Mouse (Mus musculus) mouse embryonic stem cell (cell line): ENCODE data around the gene Glt8d1.

ENCODE experiments used
- in situ Hi-C, 2 experiments: fragments of 300-500 bp; cut with MboI; formaldehyde crosslinking; loops; 1 replicate in 1 of 2; 3 replicates in 1 of 2; pipeline ENCODE4 v1.14.3; 2019 to 2020; ENCODE audit warnings: low sequenced_read_pairs in 2 of 2, low pct_unique_long_range_greater_than_20kb in 1 of 2, mixed read lengths in 1 of 2; ENCODE audit not compliant: unreplicated experiment in 1 of 2

Gene Glt8d1

DNA sequence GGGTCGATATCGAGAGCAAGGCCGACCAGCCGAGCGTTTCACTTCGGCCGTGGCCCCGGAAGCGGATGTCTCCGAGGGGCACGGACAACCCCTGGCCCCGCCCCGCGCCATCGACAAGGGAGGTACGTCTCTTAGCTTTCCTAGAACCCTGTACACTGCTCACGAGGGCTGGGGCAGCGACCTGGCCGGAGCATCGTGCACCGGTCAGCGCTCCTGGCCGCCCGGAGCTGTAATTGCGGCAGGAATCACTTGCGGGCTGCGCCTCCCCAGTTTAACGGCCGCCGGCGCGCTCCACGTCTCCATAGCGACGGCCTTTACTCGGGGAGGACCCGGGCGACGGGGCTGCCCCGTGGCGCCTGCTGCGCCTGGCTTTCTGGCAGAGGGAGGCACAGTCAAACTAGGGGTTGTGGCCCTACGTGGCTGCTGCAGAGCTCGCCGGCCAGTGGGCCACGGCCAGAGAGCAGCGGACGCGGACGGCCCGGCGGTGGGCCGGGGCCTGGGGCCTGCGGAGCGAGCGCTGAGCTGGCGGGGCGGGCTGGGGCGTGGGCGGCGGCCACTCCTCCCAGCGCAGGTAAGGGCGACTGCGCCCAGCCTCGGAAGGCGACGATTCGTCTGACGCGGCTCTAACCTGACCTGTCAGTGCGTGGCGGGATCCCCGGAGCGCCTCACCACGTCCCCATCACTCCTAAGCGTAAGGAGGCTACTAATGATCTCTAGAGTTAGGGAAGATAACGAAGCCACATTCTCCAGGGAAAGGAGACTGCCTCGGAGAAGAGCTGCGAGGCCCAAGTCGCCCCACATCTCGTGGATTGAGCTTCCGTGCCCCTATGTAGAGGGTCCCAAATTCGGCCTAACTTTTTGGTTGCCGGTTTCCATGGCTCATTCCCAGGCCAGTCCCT, at the start of gene Glt8d1, which contains the start of gene Spcs1:
TSS of gene Glt8d1 (plus strand) at position 94 of the 899 bp plus-strand sequence.
TSS of gene Spcs1 (minus strand) at position 366 of the 899 bp plus-strand sequence.
- in situ Hi-C loops = no loop called here

DNA sequence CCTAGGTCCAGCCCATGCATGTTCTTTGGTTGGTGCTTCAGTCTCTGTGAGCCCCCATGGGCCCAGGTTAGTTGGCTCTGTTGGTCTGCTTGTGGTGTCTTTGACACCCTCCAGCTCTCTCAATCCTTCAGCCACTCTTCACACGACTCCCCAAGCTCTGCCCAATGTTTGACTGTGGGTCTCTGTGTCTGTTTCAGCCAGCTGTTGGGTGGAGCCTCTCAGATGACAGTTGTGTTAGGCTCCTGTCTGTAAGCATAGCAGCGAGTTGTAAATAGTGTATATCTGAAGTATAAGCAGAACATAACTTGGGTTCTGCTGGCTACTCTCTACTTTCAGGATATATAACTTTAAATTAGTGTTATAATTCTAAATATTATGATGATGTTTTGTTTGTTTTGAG, 42.7 kb upstream of the Glt8d1 start:
- in situ Hi-C loops = no loop called here

DNA sequence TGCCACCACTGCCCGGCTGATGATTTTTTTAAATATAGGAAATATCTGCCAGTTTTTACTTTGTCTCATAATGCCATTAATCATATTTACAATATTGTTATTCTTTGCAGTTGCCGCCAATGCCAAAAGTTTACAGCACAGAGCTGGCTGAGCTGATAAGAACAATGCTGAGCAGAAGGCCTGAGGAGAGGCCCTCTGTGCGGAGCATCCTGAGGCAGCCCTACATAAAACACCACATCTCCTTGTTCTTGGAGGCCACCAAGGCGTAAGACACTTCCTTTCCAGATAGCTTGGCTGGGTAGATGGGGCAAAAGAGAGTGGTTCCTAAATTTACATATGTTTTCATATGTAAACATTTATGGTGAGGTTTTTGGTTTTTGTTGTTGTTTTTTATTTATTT, 42.2 kb upstream of the Glt8d1 start:
- in situ Hi-C loops = no loop called here

DNA sequence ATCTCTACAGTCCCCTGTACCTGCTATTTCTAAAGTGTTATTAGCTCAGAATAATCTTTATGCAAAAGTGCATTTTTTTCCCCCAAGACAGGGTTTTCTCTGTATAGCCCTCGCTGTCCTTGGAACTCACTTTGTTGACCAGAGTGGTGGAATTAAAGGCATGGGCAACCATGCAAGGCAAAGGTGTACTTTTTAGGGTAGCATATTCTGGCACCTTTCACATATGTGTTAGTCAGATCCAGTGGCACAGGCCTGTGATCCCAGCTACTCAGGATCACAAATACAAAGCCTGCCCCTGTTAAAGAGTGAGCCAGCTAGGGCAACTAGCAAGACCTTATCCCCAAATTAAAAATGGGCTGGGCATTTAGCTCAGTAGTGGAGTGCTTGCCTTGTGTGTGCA, 40.8 kb upstream of the Glt8d1 start:
- in situ Hi-C loops = no loop called here

DNA sequence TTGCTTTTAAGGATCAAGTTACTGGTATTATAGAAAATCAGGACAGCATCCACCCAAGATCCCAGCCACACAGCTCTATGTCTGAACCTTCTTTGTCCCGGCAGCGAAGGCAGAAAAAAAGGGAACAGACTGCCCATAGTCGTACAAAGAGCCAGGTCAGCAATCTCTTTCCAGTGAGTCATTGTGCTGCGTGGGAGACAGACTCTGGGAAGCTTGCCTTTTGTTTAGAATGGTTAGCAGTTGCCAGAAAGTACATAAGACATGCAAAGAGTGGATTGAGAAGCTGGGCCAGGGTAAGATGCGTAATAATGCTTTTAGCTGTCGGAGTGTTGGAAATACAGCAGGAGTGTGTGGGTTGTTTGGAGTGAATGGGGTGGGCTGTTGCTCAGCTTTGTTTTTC, 27.0 kb upstream of the Glt8d1 start:
- in situ Hi-C loops = no loop called here

DNA sequence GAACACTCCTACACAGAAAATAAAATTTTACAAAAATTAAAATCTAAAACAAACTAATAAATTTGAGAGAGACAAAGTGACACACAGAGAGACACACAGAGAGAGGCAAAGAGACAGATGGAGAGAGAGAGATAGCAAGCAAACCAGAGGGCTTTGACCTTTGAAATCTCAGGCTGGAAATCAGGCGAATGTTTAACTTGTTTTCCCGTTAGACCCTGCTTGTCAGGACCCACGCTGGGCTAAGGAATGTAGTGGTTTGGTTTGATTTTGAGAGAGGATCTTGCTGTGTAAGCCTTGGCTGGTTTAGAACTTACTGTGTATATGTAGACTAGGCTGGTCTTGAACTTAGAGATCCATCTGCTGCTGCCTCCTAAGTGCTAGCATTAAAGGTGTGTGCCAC, 25.0 kb upstream of the Glt8d1 start:
- in situ Hi-C loops = no loop called here

DNA sequence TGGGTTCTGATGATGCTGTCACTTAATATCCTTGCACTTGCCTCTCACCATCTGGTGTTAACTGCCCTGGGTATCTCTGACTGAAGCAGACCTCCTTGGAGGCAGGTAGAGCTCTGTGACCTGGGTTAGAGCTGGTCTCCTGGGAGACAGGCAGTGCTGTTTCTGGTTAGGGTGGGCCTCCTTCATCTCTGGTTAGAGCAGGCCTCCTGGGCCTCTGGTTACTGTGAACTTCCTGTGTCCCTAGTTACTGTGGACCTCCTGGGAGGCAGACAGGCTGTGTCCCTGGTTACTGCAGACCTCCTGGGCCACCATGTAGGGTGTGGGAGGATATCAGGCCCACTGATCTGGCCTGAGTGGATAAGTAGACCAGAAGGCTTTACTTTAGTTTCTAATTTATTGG, 4.8 kb upstream of the Glt8d1 start:
- in situ Hi-C loops = no loop called here

DNA sequence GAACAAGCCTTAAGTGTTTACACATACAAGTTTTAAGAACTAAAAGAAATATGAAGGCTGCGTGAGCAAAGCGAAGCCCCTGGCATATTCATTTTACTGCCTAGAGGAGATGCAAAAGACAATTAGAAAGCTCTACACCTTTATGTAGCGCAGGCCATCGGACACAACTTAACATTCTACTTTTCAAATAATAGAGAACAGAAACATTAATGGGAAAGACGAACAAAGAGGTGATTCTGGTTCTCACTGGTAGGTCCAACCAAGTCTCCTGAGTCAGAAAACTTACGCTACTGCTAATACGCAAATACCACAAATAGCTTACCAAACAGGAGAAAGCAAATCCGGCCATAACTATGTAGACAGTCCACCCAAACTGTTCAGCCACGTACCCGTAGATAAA, 844 bp upstream of the Glt8d1 start:
- in situ Hi-C loops = no loop called here

DNA sequence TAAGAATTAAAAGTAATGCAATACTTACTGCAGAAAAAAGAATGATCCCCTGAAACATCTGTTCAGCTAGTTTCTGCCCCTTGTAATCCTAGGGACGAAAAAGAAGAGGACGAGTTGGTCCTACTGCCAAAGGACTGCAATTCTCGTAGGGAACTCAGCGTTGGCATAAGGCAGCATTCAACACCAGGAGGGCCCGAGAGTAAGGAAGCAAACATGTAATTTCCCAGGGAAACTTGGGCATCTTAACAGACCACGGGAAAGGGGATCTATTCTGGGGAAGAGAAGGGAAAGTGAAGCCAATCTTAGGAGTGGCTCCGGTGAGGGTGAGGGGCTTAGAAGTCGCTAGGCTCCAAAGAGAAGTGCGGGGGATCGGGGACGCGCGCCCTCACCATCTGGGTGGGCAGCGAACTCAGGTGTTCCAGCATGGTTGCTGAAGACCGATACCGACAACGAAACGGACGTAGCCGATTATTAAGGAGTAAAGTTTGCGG, 339 bp upstream of the Glt8d1 start:
- in situ Hi-C loops = no loop called here

DNA sequence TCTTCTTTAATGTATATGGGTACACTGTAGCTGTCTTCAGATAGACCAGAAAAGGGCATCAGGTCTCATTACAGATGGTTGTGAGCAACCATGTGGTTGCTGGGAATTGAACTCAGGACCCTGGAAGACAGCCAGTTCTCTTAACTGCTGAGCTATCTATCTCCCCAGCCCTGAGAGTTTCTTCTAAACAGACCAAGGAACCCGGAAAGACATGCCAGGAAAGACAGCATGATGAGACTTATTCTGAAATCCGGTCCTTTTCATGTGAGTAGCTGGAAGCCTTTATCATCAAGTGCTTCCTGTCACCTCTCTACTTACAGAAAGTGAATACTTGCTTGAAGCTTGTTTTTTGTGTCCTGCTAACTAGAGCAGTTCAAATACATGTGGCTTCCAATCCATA, 3.3 kb downstream of the Glt8d1 start:
- in situ Hi-C loops = no loop called here

DNA sequence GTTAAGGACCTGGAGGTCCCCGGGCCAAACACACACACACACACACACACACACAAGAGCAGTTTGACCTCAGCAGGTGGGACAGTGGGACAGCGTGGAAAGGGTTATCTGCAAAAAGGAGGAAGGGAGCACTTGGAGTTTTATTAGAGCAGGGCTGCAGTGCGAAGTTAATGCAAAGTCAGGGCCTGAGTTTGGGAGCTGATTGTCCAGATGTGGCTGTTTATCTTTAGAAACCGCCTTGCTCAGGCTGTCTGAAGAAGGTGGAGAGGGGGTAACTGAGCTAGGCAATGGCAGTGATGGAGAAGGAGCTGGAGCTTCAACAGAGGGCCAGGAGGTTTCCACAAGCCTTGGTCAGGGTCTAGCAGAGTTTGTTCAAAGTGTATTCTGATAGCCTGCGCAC, 5.6 kb downstream of the Glt8d1 start:
- in situ Hi-C loops = no loop called here

DNA sequence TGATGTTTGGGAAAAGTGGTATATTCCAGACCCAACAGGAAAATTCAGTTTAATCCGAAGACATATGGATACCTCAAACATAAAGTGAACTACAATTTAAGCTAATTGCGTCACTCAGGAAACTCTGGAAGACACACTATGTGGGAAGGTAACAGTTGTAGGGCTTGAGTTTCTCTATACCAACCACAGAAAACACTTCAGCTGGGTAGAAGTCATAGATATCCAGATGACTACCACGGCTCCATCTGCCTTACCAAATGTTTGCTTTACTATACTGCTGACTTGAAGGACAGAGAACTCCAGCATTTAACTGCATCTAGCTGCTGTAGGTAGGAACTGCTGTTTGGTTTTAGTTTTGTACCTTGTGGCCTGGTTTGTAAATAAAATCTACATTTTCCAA, 10.4 kb downstream of the Glt8d1 start:
- in situ Hi-C loops = no loop called here

DNA sequence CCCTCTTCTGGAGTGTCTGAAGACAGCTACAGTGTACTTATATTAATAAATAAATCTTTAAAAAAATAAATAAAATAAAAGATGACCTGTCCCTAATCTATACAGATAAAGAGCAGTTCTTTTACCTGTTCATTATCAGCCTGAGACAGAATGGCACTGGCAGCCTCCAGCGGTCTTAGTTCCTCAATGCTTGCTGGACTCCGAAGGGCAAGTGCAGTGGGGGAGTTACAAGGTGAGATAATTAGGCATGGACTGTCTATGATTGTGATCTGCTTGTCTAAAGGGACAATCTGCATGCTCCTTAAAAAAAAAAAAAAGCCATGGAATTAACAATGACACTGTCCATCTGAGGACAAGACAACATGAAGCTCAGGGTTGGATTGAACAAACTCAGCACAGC, 12.7 kb downstream of the Glt8d1 start:
- in situ Hi-C loops = no loop called here

DNA sequence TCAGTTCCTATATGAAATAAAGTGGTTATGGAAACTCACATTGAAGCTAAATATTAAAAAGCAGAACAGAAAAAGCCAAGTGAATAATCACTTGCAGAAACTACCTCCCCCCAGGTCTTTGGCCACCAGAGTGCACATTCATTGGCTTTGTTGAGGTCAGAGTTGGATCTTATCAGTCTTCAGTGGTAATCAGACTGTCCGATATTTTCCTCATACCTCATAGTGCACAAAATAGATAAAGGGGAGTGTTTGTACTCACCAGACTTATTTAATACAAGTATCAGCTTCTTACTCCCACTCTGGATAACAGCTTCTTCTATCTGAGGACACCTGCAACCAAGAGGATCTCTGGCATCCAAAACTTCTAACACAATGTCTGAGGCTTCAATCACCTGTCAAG, 14.9 kb downstream of the Glt8d1 start:
- in situ Hi-C loops = no loop called here

DNA sequence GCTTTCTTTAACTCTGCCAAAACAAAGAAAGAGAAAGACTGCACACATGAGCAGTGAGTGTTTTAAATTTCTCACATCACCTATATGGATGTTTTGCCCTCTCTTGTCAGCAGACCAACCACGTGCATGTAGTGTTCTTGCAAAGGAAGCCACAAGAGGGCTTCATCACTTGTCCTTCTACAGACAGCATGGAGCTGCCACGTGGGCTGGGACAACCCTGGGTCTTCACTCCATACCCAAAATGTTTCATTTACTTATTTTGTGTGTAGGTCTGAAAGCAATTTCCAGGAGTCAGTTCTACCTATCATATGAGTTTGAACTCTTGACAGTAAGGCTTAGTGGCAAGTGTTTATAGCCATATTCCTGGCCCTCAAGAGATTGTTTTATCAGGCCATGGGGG, 16.7 kb downstream of the Glt8d1 start:
- in situ Hi-C loops = no loop called here

DNA sequence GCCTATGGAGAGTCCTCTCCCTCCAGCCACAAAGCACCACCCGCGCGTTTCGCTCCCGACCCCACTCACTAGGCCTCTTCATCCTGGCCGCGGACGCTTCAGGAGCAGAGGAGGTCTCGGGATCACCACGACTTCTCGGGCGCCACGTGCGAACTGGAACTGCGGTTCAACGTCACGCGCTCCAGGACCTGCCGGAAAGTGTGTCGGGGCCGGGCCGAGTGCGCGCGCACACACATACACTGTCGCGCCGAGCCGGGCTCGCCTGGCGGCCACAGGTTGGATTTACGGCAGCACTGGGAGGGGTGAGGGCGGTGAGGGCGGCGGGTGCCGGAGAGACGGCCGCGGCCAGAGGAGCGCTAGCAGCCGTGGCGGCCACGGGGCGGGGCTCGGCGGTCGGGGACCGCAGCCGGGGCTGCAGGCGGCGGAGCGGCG, 17.7 kb downstream of the Glt8d1 start, which contains the start of the genes Pbrm1 and Gnl3:
TSS of gene Pbrm1 (plus strand) at position 279 of the 432 bp plus-strand sequence.
TSS of gene Gnl3 (minus strand) at position 293 of the 432 bp plus-strand sequence.
- in situ Hi-C loops = no loop called here

DNA sequence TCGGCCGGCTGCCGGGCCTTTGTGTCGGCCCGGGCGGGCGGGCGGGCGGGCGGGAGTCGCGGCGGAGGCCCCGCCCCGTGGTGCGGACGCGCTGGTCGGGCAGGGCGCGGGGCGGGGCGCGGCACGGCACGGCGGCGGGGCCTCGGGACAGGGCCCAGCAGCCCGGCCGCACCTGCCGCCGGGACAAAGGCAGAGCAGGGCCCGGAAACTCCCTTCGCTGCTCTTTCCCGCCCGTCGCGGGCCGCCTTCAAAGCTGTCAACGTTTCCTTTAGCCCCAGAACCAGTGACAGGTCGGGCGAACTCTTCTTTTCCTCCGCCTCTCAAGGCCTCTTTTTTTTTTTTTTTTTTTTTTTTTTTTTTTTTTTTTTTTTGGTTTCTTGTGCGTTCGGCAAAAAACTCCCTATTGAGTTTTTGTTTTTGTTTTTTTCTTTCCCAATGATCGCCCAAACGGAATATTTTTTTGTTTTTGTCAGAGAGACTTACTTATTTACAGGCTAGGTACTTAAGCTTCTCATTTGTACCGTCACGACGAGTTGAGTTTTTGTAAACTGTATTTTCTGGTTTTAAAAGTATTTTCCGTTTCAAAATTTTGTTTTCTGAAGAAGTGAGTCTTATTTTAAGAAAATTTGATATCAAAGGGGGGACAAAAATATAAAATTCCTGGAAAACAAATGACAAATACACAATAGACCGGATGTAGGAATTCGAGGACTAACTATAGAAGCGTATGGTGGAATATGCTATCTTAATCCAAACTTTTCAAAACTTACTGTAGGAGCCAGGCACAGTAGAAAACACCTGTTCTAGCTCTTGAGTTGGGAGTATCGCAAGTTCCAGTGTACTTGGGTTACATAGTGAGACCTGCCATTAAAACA, 18.4 kb downstream of the Glt8d1 start:
- in situ Hi-C loops = no loop called here

DNA sequence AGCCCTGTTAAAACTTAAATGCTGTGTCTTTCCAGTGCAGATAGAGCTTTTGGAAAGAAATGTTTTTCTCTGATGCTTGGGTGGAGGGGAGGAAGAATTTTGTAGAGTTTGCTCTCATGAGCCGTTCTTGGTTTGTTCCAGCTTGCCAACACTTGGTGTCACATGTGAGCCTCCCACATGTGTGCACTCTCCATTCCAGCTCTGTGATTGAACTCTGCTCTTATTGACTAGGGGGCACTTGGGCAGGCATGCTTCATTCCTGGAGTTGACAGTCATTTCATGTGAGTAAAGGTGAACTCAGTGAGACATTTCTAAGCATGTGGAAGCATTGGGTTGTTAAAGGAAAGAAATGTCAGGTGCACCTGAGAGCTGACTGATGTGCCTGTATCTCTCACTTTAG, 21.4 kb downstream of the Glt8d1 start:
- in situ Hi-C loops = no loop called here

DNA sequence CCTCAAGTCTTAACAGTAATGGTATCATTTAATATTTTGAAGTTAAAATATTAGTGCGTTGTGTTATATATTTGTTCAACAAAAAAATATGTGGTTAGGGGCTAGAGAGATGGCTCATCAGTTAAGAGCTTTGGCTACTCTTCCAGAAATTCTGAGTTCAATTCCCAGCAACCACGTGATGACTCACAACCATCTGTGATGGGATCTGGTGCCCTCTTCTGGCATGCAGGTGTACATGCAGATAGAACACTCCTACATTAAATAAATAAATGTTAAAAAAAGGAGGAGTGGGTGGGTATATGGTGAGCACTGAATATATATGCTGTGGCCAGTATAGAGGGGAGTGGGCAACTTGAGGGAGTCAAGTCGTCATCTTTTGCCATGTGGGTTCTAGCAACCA, 24.6 kb downstream of the Glt8d1 start:
- in situ Hi-C loops = no loop called here
